In genomic region chr6:142795655-142796441, GRCm38 (mm10) we compare ENCODE assay signal across 35 mouse cellular contexts. TPM values are rescaled to one million over a fixed set of nuclear protein-coding genes. Genes with fewer than 3 reads are reported as not detected.
DNase-seq lines count a peak whose midpoint lies in the region; ATAC-seq and TF ChIP-seq lines count a peak whose summit lies in the region.
"Had no signal": no experiment of that assay in that cellular context is flagged by ENCODE, and none has a peak within 500 bp of the region (broad histone marks: within the 10 kb centered on the region; RNA-seq: fewer than 3 reads in every experiment).

No protein-coding gene starts in this region.

- WGBS in intestine, embryonic 15.5 days, result 23% methylated on average over 15 of the region's 15 CpGs
- WGBS in intestine, postnatal 0 days, result 21% methylated on average over 15 of the region's 15 CpGs
- 23% methylated on average over 15 of the region's 15 CpGs for WGBS in lung, embryonic 16.5 days
- 77% methylated on average over 15 of the region's 15 CpGs for WGBS in kidney, embryonic 14.5 days

- H3K36me3 ChIP-seq in intestine, embryonic 15.5 days, result no peaks in the 10 kb centered on the region
- no peaks in the 10 kb centered on the region for H3K36me3 ChIP-seq in intestine, postnatal 0 days (ENCODE audit: control insufficient read depth, insufficient read depth)
- H3K36me3 ChIP-seq in lung, embryonic 16.5 days (ENCODE audit: control insufficient read depth, insufficient read depth, low read length), result no peaks in the 10 kb centered on the region
- no peaks in the 10 kb centered on the region for H3K36me3 ChIP-seq in kidney, embryonic 14.5 days (ENCODE audit: control insufficient read depth, insufficient read depth, low read length)
- H3K36me3 ChIP-seq: embryonic facial prominence, embryonic 10.5 days; embryonic facial prominence, embryonic 15.5 days; heart, embryonic 12.5 days; hindbrain, embryonic 13.5 days; kidney, embryonic 15.5 days; liver, embryonic 12.5 days; neural tube, embryonic 12.5 days; stomach, embryonic 15.5 days had no signal

- H3K27ac ChIP-seq in intestine, embryonic 15.5 days, result peak overlapping the region; percentile 36; the same call in 1 of the 2 replicates
- H3K27ac ChIP-seq in intestine, postnatal 0 days (ENCODE audit: low read depth, low read length), result no peak overlapping the region
- no peak overlapping the region for H3K27ac ChIP-seq in lung, embryonic 16.5 days (ENCODE audit: low read length)
- no peak overlapping the region for H3K27ac ChIP-seq in kidney, embryonic 14.5 days (ENCODE audit: low read depth, low read length)
- H3K27ac ChIP-seq: embryonic facial prominence, embryonic 10.5 days; embryonic facial prominence, embryonic 15.5 days; hindbrain, embryonic 13.5 days; kidney, embryonic 15.5 days; layer of hippocampus, adult 2 months; left cerebral cortex, adult 2 months; liver, embryonic 12.5 days; neural tube, embryonic 12.5 days had no signal

- TF ChIP-seq CTCF in intestine, postnatal 0 days (IDR thresholded peaks at IDR 0.05; ENCODE audit: low read depth), result no peak

- H3K27me3 ChIP-seq in intestine, embryonic 15.5 days (replicated peaks), result no peaks in the 10 kb centered on the region
- H3K27me3 ChIP-seq in intestine, postnatal 0 days (replicated peaks; ENCODE audit: control insufficient read depth, insufficient read depth, low read length), result no peaks in the 10 kb centered on the region
- H3K27me3 ChIP-seq in lung, embryonic 16.5 days (ENCODE audit: control insufficient read depth, insufficient read depth, low read depth, low read length), result no peaks in the 10 kb centered on the region
- no peaks in the 10 kb centered on the region for H3K27me3 ChIP-seq in kidney, embryonic 14.5 days (ENCODE audit: control insufficient read depth, insufficient read depth, low read length)
- H3K27me3 ChIP-seq: embryonic facial prominence, embryonic 15.5 days; heart, embryonic 12.5 days; liver, embryonic 12.5 days; neural tube, embryonic 12.5 days; stomach, embryonic 15.5 days had no signal

- peaks cover 12% of the 10 kb centered on the region; the same call in 1 of the 2 replicates for H3K4me1 ChIP-seq in intestine, embryonic 15.5 days (replicated peaks)
- H3K4me1 ChIP-seq in intestine, postnatal 0 days (replicated peaks; ENCODE audit: control insufficient read depth, insufficient read depth, low read length), result no peaks in the 10 kb centered on the region; the same call in 1 of the 2 replicates
- H3K4me1 ChIP-seq in lung, embryonic 16.5 days (replicated peaks; ENCODE audit: control insufficient read depth, insufficient read depth, low read length), result peaks cover 5% of the 10 kb centered on the region
- H3K4me1 ChIP-seq in kidney, embryonic 14.5 days (ENCODE audit: control insufficient read depth, insufficient read depth, low read length), result 0 out of 2 replicates have a peak, but pooled peaks cover 7% of the 10 kb centered on the region
- H3K4me1 ChIP-seq: stomach, embryonic 15.5 days had no signal

- H3K9ac ChIP-seq in intestine, embryonic 15.5 days, result no peak overlapping the region
- H3K9ac ChIP-seq in intestine, postnatal 0 days (ENCODE audit: low read depth, low read length), result no peak overlapping the region
- H3K9ac ChIP-seq in lung, embryonic 16.5 days (ENCODE audit: low read length), result no peak overlapping the region
- no peak overlapping the region for H3K9ac ChIP-seq in kidney, embryonic 14.5 days (ENCODE audit: low read depth, low read length)
- H3K9ac ChIP-seq: embryonic facial prominence, embryonic 15.5 days; heart, embryonic 12.5 days; hindbrain, embryonic 13.5 days; kidney, embryonic 15.5 days; liver, embryonic 12.5 days; liver, postnatal 0 days; neural tube, embryonic 12.5 days; stomach, embryonic 15.5 days had no signal

- H3K9me3 ChIP-seq in intestine, embryonic 15.5 days, result no peaks in the 10 kb centered on the region
- H3K9me3 ChIP-seq in intestine, postnatal 0 days (ENCODE audit: control insufficient read depth), result no peaks in the 10 kb centered on the region
- H3K9me3 ChIP-seq in lung, embryonic 16.5 days (ENCODE audit: control insufficient read depth, low read length), result no peaks in the 10 kb centered on the region
- no peaks in the 10 kb centered on the region for H3K9me3 ChIP-seq in kidney, embryonic 14.5 days (ENCODE audit: control insufficient read depth, low read length)
- H3K9me3 ChIP-seq: embryonic facial prominence, embryonic 10.5 days; embryonic facial prominence, embryonic 15.5 days; heart, embryonic 12.5 days; hindbrain, embryonic 13.5 days; kidney, embryonic 15.5 days; liver, embryonic 12.5 days; neural tube, embryonic 12.5 days; stomach, embryonic 15.5 days had no signal

- peak; percentile 50 for ATAC-seq in intestine, embryonic 15.5 days
- no peak for ATAC-seq in intestine, postnatal 0 days
- ATAC-seq in lung, embryonic 16.5 days (ENCODE audit: low read depth), result peak; percentile 85
- no peak for ATAC-seq in kidney, embryonic 14.5 days (ENCODE audit: low FRiP score, low TSS enrichment)
- ATAC-seq: forebrain, embryonic 14.5 days; liver, embryonic 12.5 days; liver, postnatal 0 days; midbrain, embryonic 16.5 days had no signal

- H3K4me3 ChIP-seq in intestine, embryonic 15.5 days (replicated peaks), result no peak overlapping the region
- no peak overlapping the region for H3K4me3 ChIP-seq in intestine, postnatal 0 days (ENCODE audit: low read depth, low read length)
- H3K4me3 ChIP-seq in lung, embryonic 16.5 days (ENCODE audit: low read length), result no peak overlapping the region
- H3K4me3 ChIP-seq in kidney, embryonic 14.5 days (ENCODE audit: low read length), result no peak overlapping the region
- H3K4me3 ChIP-seq: embryonic facial prominence, embryonic 10.5 days; embryonic facial prominence, embryonic 15.5 days; heart, embryonic 12.5 days; hindbrain, embryonic 13.5 days; kidney, embryonic 15.5 days; layer of hippocampus, adult 2 months; left cerebral cortex, adult 2 months; liver, embryonic 12.5 days; neural tube, embryonic 12.5 days; stomach, embryonic 15.5 days had no signal

- peak; percentile 58 for DNase-seq in lung, postnatal 36 days
- DNase-seq in neural tube, embryonic 10.5 days (ENCODE audit: extremely low spot score, low spot score), result no peak
- no peak for DNase-seq in adrenal gland, postnatal 14 days
- DNase-seq: adrenal gland, adult 2 months; B cell, adult 2 months; cerebellum, adult 8-10 months; cerebellum, postnatal 25 days; gastrocnemius, postnatal 25 days; heart, adult 18-20 months; heart, postnatal 4 days; kidney, postnatal 25 days; left cerebral cortex, postnatal 4 days; liver, postnatal 0 days; thymus, adult 18-20 months; thymus, postnatal 25 days had no signal

- H3K4me2 ChIP-seq in intestine, embryonic 15.5 days (replicated peaks), result no peak overlapping the region
- 0 out of 2 replicates have a peak overlapping the region, but pooled peaks have one; percentile 21 for H3K4me2 ChIP-seq in intestine, postnatal 0 days (replicated peaks; ENCODE audit: low read depth)
- H3K4me2 ChIP-seq in lung, embryonic 16.5 days (ENCODE audit: low read depth, low read length), result peak overlapping the region; percentile 14; the same call in 1 of the 2 replicates
- no peak overlapping the region for H3K4me2 ChIP-seq in kidney, embryonic 14.5 days (replicated peaks; ENCODE audit: low read depth, low read length)
- H3K4me2 ChIP-seq: embryonic facial prominence, embryonic 15.5 days; heart, embryonic 12.5 days; hindbrain, embryonic 13.5 days; kidney, embryonic 15.5 days; liver, embryonic 12.5 days; midbrain, embryonic 11.5 days; neural tube, embryonic 12.5 days; stomach, embryonic 15.5 days had no signal

RNA-seq across cellular contexts. Expression of gene Sult6b2, which starts 8.5 kb away (rescaled TPM):
- polyA plus RNA-seq in intestine, embryonic 15.5 days (2015; fragmentation: Nextera tagmentation; extraction: Ambion mirVana), result 20.9 and 24.9 TPM in 2 replicates
- polyA plus RNA-seq in intestine, postnatal 0 days (2015; fragmentation: Nextera tagmentation; extraction: Ambion mirVana), result 53.2 and 63.2 TPM in 2 replicates
- polyA plus RNA-seq in lung, embryonic 16.5 days (2015; fragmentation: Nextera tagmentation; extraction: Ambion mirVana), result not detected in 2 replicates
- polyA plus RNA-seq in kidney, embryonic 14.5 days (2014; fragmentation: Nextera tagmentation; extraction: Ambion mirVana), result 0.16 TPM in 1 of 2 replicates, not detected in the other
- not detected in 2 replicates for total RNA-seq in adrenal gland, postnatal 14 days (2021)
- total RNA-seq: adrenal gland, adult 2 months; adrenal gland, postnatal 4 days; gastrocnemius, postnatal 25 days; heart, adult 18-20 months; heart, postnatal 4 days; left cerebral cortex, adult 2 months; megakaryocyte, adult 5-6 weeks had no signal
- polyA plus RNA-seq: adrenal gland, adult 2 months; embryonic facial prominence, embryonic 10.5 days; embryonic facial prominence, embryonic 15.5 days; heart, postnatal 0 days; kidney, embryonic 15.5 days; liver, embryonic 12.5 days; liver, postnatal 0 days had no signal

RNA-seq across cellular contexts. Expression of gene Cmas, which starts 39.4 kb away (rescaled TPM):
- 135 and 141 TPM in 2 replicates for polyA plus RNA-seq in intestine, embryonic 15.5 days (2015; fragmentation: Nextera tagmentation; extraction: Ambion mirVana)
- polyA plus RNA-seq in intestine, postnatal 0 days (2015; fragmentation: Nextera tagmentation; extraction: Ambion mirVana), result 130 and 131 TPM in 2 replicates
- 61.7 and 65.1 TPM in 2 replicates for polyA plus RNA-seq in lung, embryonic 16.5 days (2015; fragmentation: Nextera tagmentation; extraction: Ambion mirVana)
- 81.1 and 85.6 TPM in 2 replicates for polyA plus RNA-seq in kidney, embryonic 14.5 days (2014; fragmentation: Nextera tagmentation; extraction: Ambion mirVana)
- total RNA-seq in adrenal gland, postnatal 14 days (2021), result 31.3 and 35.6 TPM in 2 replicates

Comparison
In these comparisons a context has a peak if more than half of its experiments do, and no peak if none do; other contexts are left out.
1. ATAC-seq: peak in intestine, embryonic 15.5 days (single experiment) and lung, embryonic 16.5 days (single experiment); none in intestine, postnatal 0 days (single experiment) and kidney, embryonic 14.5 days (single experiment).
2. H3K4me2 ChIP-seq: peak in intestine, postnatal 0 days (single experiment) and lung, embryonic 16.5 days (single experiment); none in intestine, embryonic 15.5 days (single experiment) and kidney, embryonic 14.5 days (single experiment).
3. RNA of gene Sult6b2, which starts 8.5 kb away (polyA plus RNA-seq): 53.2 to 63.2 TPM in intestine, postnatal 0 days and 20.9 to 24.9 TPM in intestine, embryonic 15.5 days; 0.16 TPM in kidney, embryonic 14.5 days and not detected in lung, embryonic 16.5 days; every median in the first group is over 10 times any median in the second.